Mouse (Mus musculus): Measurements from ENCODE around the gene Wasl. TPM values are rescaled to one million over a fixed set of nuclear protein-coding genes. Genes with fewer than 3 reads are reported as not detected.

The Wasl gene
- polyA plus RNA-seq, 1 experiment, result 39.3 TPM

- H3K4me3 ChIP-seq (ENCODE audit: insufficient read depth, low read depth, low read length), result no peak overlapping the region
- no peaks in the 10 kb centered on the region for H3K27me3 ChIP-seq (replicated peaks; ENCODE audit: control insufficient read depth, insufficient read depth, low read length)
- H3K36me3 ChIP-seq (ENCODE audit: control insufficient read depth, insufficient read depth, low read length), result no peaks in the 10 kb centered on the region
- H3K27ac ChIP-seq (ENCODE audit: insufficient read depth, low read depth, low read length), result no peak overlapping the region
- 63% methylated on average over 3 of the region's 3 CpGs for WGBS
- peaks cover 8% of the 10 kb centered on the region; the same call in 1 of the 2 replicates for H3K4me1 ChIP-seq (ENCODE audit: control insufficient read depth, insufficient read depth, low read length)
- peak; percentile 69 for DNase-seq
- TF ChIP-seq CTCF (conservative IDR thresholded peaks at IDR 0.05; ENCODE audit: insufficient read depth, insufficient read length, low read depth, low read length) (no peak), POLR2A (IDR thresholded peaks at IDR 0.05; ENCODE audit: low read depth, low read length) (no peak)
Observed at GRCm38 (mm10) chr6:24683113-24683512, 18.3 kb upstream of the Wasl start.

- Histone ChIP-seq H3K27me3 (replicated peaks; ENCODE audit: control insufficient read depth, insufficient read depth, low read length) (no peaks in the 10 kb centered on the region), H3K4me1 (ENCODE audit: control insufficient read depth, insufficient read depth, low read length) (no peaks in the 10 kb centered on the region), H3K27ac (ENCODE audit: insufficient read depth, low read depth, low read length) (no peak overlapping the region), H3K36me3 (ENCODE audit: control insufficient read depth, insufficient read depth, low read length) (no peaks in the 10 kb centered on the region), H3K4me3 (ENCODE audit: insufficient read depth, low read depth, low read length) (no peak overlapping the region)
- no peak for DNase-seq
- WGBS, result 65% methylated on average over 3 of the region's 3 CpGs
- no peak for TF ChIP-seq CTCF (conservative IDR thresholded peaks at IDR 0.05; ENCODE audit: insufficient read depth, insufficient read length, low read depth, low read length)
- no peak for TF ChIP-seq POLR2A (IDR thresholded peaks at IDR 0.05; ENCODE audit: low read depth, low read length)
Observed at GRCm38 (mm10) chr6:24667829-24668228, 3.0 kb upstream of the Wasl start.

- WGBS, result 86% methylated on average over 5 of the region's 5 CpGs
- H3K36me3 ChIP-seq (ENCODE audit: control insufficient read depth, insufficient read depth, low read length), result no peaks in the 10 kb centered on the region
- H3K4me3 ChIP-seq (ENCODE audit: insufficient read depth, low read depth, low read length), result no peak overlapping the region
- DNase-seq, result no peak
- no peaks in the 10 kb centered on the region for H3K27me3 ChIP-seq (replicated peaks; ENCODE audit: control insufficient read depth, insufficient read depth, low read length)
- H3K4me1 ChIP-seq (ENCODE audit: control insufficient read depth, insufficient read depth, low read length), result peaks cover 3% of the 10 kb centered on the region
- H3K27ac ChIP-seq (ENCODE audit: insufficient read depth, low read depth, low read length), result no peak overlapping the region
- no peak for TF ChIP-seq CTCF (conservative IDR thresholded peaks at IDR 0.05; ENCODE audit: insufficient read depth, insufficient read length, low read depth, low read length)
- TF ChIP-seq POLR2A (IDR thresholded peaks at IDR 0.05; ENCODE audit: low read depth, low read length), result no peak
Observed at GRCm38 (mm10) chr6:24666248-24666647, 1.4 kb upstream of the Wasl start.

- Histone ChIP-seq H3K4me3 (ENCODE audit: insufficient read depth, low read depth, low read length) (peak overlapping the region; percentile 89), H3K27me3 (replicated peaks; ENCODE audit: control insufficient read depth, insufficient read depth, low read length) (no peaks in the 10 kb centered on the region), H3K36me3 (ENCODE audit: control insufficient read depth, insufficient read depth, low read length) (no peaks in the 10 kb centered on the region), H3K27ac (ENCODE audit: insufficient read depth, low read depth, low read length) (peak overlapping the region; percentile 84), H3K4me1 (ENCODE audit: control insufficient read depth, insufficient read depth, low read length) (peaks cover 6% of the 10 kb centered on the region)
- DNase-seq, result peak; percentile 65
- WGBS, result under 1% methylated on average over 58 of the region's 58 CpGs
- no peak for TF ChIP-seq POLR2A (IDR thresholded peaks at IDR 0.05; ENCODE audit: low read depth, low read length)
- no peak for TF ChIP-seq CTCF (conservative IDR thresholded peaks at IDR 0.05; ENCODE audit: insufficient read depth, insufficient read length, low read depth, low read length)
Observed at GRCm38 (mm10) chr6:24664133-24664866, 509 bp downstream of the Wasl start.

GRCm38 (mm10) chr6:24663196-24664132 lies 1.3 kb downstream of the Wasl start:
- peaks cover 12% of the 10 kb centered on the region for H3K4me1 ChIP-seq (ENCODE audit: control insufficient read depth, insufficient read depth, low read length)
- no peaks in the 10 kb centered on the region for H3K36me3 ChIP-seq (ENCODE audit: control insufficient read depth, insufficient read depth, low read length)
- peak overlapping the region; percentile 89 for H3K4me3 ChIP-seq (ENCODE audit: insufficient read depth, low read depth, low read length)
- 3% methylated on average over 21 of the region's 21 CpGs for WGBS
- peak; percentile 74 for DNase-seq
- H3K27ac ChIP-seq (ENCODE audit: insufficient read depth, low read depth, low read length), result peak overlapping the region; percentile 84
- TF ChIP-seq CTCF (conservative IDR thresholded peaks at IDR 0.05; ENCODE audit: insufficient read depth, insufficient read length, low read depth, low read length) (no peak), POLR2A (IDR thresholded peaks at IDR 0.05; ENCODE audit: low read depth, low read length) (no peak)
- no peaks in the 10 kb centered on the region for H3K27me3 ChIP-seq (replicated peaks; ENCODE audit: control insufficient read depth, insufficient read depth, low read length)

GRCm38 (mm10) chr6:24662483-24662882 lies 2.3 kb downstream of the Wasl start:
- 11% methylated on average over 4 of the region's 4 CpGs for WGBS
- TF ChIP-seq CTCF (conservative IDR thresholded peaks at IDR 0.05; ENCODE audit: insufficient read depth, insufficient read length, low read depth, low read length) (no peak), POLR2A (IDR thresholded peaks at IDR 0.05; ENCODE audit: low read depth, low read length) (no peak)
- Histone ChIP-seq H3K4me3 (ENCODE audit: insufficient read depth, low read depth, low read length) (peak overlapping the region; percentile 32), H3K4me1 (ENCODE audit: control insufficient read depth, insufficient read depth, low read length) (peaks cover 16% of the 10 kb centered on the region), H3K27ac (ENCODE audit: insufficient read depth, low read depth, low read length) (0 out of 2 replicates have a peak overlapping the region, but pooled peaks have one; percentile 33), H3K36me3 (ENCODE audit: control insufficient read depth, insufficient read depth, low read length) (no peaks in the 10 kb centered on the region; the same call in 1 of the 2 replicates), H3K27me3 (replicated peaks; ENCODE audit: control insufficient read depth, insufficient read depth, low read length) (no peaks in the 10 kb centered on the region)
- peak; percentile 37 for DNase-seq
